Mouse (Mus musculus): ENCODE results near the gene Cryab. TPM values are rescaled to one million over a fixed set of nuclear protein-coding genes. Genes with fewer than 3 reads are reported as not detected.
A peak's percentile ranks its signal among the peaks of the same experiment; 100 is the strongest.

The Cryab gene
- total RNA-seq (2014; fragmentation: Nextera tagmentation) (not detected in 2 replicates), total RNA-seq (2017) (not detected in 2 replicates)

DNA sequence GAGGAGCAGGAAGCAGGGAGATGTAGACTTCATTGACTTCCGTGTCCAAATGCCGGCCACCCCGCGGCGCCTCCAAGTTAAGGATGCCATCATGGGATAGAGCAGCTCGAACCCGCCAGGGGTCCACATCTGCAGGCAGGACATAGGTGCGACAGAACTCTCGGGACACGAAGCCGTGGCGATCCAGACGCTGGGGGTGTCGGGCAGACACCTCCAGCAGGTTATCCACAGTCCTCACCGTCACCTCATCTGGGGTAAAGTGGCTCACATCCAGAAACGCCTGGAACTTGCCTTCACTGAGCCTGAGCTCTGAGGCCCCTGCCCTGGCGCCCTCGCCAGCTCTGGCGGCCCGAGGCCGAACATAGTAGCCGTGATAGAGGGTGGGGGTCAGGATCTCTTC lies at the start of gene Cryab:
Gene Cryab (plus strand): TSS at position 3 of the 400 bp plus-strand sequence.
- ATAC-seq (replicated peaks; ENCODE audit: low FRiP score, low TSS enrichment, poor library complexity, severe bottlenecking), result no peak

DNA sequence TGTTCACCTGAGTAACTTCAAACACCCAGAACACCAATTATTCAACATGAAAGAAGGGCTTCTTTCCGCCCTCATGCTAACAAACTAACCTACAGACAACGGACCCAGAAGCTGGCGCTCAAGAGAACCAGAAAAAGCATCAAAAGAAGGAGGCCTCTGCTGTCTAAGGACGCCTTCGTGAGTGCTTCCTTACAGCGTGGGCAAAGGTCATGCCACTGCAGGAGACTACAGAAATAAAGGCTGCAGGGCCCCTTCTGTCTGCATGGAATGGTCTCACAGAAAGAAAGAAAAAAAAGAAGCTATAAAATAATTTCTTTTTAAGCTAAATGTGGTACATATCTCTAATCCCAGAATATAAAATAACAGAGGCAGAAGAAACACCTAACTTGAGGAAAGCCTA lies 46.2 kb upstream of the Cryab start:
- no peak for ATAC-seq (replicated peaks; ENCODE audit: low FRiP score, low TSS enrichment, poor library complexity, severe bottlenecking)

- ATAC-seq (replicated peaks; ENCODE audit: low FRiP score, low TSS enrichment, poor library complexity, severe bottlenecking), result no peak
These were observed 42.0 kb upstream of the Cryab start for GRCm38 (mm10) chr9:50709108-50709507.

GRCm38 (mm10) chr9:50711337-50711736 lies 39.8 kb upstream of the Cryab start:
- no peak for ATAC-seq (replicated peaks; ENCODE audit: low FRiP score, low TSS enrichment, poor library complexity, severe bottlenecking)

- ATAC-seq (replicated peaks; ENCODE audit: low FRiP score, low TSS enrichment, poor library complexity, severe bottlenecking), result no peak
These were observed 36.9 kb upstream of the Cryab start for GRCm38 (mm10) chr9:50714188-50714587.

DNA sequence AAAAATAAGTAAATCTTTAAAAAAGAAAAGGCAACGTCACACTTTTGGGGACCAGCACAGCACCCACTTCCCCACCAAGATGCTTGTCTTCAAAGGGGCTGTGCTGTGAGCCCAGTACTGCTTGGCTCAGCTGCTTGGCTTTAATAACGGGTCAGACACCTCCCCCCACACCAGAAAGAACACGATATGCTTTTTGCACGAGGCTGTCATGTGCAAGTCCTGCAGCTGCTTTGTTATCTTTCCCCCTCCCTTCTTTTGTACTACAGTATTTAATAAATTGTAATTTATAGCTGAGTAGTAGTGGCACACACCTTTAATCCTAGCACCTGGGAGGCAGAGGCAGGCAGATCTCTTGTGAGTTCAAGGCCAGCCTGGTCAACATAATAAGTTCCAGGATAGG lies 32.2 kb upstream of the Cryab start:
- no peak for ATAC-seq (replicated peaks; ENCODE audit: low FRiP score, low TSS enrichment, poor library complexity, severe bottlenecking)

DNA sequence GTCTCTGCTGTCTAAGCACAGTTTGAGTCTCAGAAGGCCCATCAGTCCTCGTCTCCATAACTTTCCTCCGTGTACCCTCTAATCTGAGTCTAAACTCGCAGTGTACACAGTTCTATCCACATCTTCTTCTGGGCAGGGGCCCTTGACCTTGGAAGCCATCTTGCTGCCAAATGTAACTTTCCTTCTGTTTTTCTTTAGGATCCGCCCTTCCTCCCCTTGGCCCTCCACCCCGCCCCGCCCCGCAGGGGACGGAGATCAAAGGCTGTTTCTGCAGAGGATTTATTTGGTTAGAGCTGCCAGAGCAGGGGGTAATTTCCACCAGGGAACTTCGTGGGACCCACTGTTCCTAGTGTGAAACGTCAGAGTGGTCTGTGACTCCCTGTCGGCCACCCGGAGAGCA lies 30.1 kb upstream of the Cryab start:
- no peak for ATAC-seq (replicated peaks; ENCODE audit: low FRiP score, low TSS enrichment, poor library complexity, severe bottlenecking)

DNA sequence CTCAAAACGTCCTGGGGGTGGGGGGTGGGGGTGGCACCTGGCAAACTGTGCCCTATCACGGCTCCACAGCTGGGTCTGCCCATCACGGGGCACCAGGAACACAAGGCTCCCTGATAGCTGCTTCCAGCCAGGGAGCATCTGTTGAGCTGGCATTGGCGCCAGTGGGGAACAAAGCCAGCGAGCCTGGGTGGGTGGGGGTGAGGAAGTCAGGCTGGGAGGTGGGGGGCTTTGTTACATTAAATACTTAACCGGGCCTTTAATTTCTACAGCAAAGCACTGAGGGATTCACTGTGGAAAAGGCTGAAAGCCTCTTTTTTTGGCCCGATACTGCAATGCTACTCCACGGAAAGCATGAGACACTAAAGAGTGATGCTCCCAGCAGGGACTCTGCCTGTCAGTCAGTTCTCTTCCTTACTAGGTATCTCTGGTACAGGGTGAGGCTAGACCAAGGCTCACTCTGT lies 28.6 kb upstream of the Cryab start:
- no peak for ATAC-seq (replicated peaks; ENCODE audit: low FRiP score, low TSS enrichment, poor library complexity, severe bottlenecking)

DNA sequence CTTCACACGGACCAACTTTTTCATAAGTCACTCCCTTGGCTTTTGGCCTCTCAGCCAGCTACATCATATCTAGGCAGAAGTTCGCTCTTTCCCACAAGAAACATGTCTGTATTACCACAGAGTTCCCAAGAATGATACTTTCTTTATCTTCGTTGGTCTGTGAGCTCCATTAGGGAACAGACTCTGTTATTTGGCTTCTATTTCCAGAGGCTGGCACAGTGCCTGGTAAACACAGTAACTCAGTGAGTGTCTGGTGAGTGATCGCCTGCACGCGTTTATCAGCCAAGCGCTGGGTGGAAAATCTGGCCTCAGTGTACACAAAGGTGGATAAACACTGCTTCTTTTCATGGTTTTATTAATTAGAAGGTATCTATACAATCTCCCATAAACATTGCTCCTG lies 27.7 kb upstream of the Cryab start:
- no peak for ATAC-seq (replicated peaks; ENCODE audit: low FRiP score, low TSS enrichment, poor library complexity, severe bottlenecking)

- no peak for ATAC-seq (replicated peaks; ENCODE audit: low FRiP score, low TSS enrichment, poor library complexity, severe bottlenecking)
These were observed 27.0 kb upstream of the Cryab start for GRCm38 (mm10) chr9:50724147-50724546.

DNA sequence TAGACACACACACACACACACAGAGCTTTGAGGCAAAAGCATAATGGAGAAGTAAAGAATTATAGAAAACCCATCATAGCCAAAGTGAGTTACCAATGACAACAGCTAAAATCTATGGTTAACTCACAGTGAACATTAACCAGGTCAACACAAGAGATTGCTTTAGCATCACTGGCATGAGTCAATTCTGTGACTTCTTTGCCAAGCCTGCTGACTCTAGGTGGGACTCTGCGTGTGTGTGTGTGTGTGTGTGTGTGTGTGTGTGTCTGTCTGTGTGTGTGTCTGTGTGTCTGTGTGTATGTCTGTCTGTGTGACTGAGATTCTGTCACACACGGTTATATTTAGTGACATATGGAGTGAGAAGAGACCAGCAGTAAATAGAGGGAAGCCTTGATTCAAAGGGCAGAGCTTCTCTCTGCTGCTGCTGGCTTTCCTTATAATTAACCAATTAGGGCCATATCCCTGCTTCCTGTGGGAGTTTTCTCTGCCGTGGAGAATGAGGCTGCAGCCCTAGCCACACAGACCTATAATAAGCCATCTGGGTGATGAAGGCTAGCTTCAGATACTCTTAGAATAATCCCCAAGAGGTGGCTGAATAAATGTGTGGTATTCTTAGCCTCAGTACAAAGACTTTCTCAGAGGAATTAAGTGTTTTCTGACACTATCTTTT lies 26.3 kb upstream of the Cryab start:
- ATAC-seq (replicated peaks; ENCODE audit: low FRiP score, low TSS enrichment, poor library complexity, severe bottlenecking), result no peak

GRCm38 (mm10) chr9:50725921-50726590 lies 25.1 kb upstream of the Cryab start:
- ATAC-seq (replicated peaks; ENCODE audit: low FRiP score, low TSS enrichment, poor library complexity, severe bottlenecking), result no peak

DNA sequence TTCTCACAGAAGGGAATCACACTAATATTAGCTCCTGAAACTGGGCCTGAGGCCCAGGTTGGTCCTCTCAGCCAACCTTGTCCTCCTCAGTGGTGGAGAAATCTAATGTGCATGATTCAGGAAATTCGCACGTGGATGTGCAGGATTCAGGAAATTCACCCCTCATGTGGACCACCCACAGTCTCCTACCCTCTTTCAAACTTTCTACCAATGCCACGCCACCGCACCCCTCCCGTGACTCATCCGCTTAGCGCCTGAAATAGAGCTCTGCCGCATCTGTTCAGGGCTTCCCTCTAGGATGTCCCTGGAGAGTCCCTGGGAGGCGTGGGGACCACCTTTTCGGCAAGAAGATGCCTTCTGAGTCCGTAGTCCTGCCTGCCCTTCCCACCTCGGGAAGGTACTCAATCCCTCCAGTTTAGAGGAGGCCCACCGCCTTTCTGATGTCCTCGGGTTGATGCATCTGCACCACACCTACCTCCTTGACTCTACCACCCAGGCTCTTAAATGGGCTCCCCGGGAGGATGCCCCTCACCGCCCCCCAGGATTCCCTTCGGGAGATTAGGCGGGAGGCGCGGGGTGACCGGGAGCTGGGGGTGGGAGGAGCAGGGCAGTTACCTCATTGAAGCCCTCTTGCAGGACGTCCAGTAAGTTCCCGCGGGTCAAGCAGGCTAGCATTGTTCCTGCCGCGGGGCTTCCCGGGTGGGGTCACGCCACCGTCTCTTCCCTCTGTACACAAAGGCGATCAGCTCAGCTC lies 23.8 kb upstream of the Cryab start:
- ATAC-seq (replicated peaks; ENCODE audit: low FRiP score, low TSS enrichment, poor library complexity, severe bottlenecking), result no peak

DNA sequence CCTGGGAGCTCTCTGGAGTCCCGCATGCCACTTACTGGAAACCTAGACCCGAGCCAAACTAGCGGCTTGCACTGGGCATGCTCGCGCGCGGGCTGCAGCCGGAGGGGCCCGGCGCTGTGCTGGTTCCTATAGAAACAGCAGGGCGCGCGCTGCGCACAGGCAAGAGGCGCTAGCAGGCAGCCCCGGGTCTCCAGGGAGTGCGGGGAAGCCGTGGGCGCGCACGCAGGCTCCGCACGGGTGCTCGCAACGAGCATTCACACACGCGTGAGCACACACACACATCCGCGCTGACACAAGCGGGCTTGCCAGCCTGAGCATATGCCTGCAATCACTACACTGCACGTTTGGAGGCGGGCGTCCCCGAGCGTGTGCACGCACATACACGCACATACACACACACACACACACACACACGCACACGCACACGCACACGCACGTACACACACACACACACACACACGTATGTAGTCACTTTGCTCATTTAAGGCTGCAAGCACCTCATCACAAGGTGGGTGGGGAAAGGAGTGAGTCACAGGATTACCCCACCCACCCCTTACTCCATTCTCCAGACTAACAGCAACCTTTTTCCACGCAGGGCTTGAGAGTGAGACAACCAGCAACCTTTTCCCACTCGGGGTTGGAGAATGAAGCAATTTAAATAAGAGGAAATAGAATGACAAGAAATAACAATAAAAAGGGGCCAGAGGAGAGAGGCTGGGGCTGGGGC lies 23.0 kb upstream of the Cryab start:
- ATAC-seq (replicated peaks; ENCODE audit: low FRiP score, low TSS enrichment, poor library complexity, severe bottlenecking), result no peak; the same call in 1 of the 2 replicates

GRCm38 (mm10) chr9:50729600-50729999 lies 21.5 kb upstream of the Cryab start:
- ATAC-seq (replicated peaks; ENCODE audit: low FRiP score, low TSS enrichment, poor library complexity, severe bottlenecking), result no peak

- ATAC-seq (replicated peaks; ENCODE audit: low FRiP score, low TSS enrichment, poor library complexity, severe bottlenecking), result no peak
These were observed 18.6 kb upstream of the Cryab start for GRCm38 (mm10) chr9:50732560-50732959.

DNA sequence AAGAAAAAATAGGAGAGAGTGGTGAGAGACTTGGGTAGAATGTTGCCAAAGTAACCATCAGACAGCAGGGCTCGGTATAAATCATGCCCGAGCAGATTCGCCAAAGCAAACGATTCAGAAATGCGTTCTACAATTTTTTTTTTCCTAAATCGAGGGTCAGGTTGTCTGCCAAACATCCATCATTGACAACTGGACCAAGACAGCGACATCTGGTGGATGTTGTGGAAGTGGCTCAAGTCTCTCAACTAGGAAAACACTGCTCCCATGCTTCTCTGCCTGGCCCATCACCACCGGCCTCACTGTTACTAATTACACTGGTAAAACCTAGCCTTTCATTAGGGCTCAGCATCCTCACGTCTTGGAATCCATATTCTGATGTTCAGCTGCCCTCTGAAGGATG lies 16.1 kb upstream of the Cryab start:
- ATAC-seq (replicated peaks; ENCODE audit: low FRiP score, low TSS enrichment, poor library complexity, severe bottlenecking), result no peak

DNA sequence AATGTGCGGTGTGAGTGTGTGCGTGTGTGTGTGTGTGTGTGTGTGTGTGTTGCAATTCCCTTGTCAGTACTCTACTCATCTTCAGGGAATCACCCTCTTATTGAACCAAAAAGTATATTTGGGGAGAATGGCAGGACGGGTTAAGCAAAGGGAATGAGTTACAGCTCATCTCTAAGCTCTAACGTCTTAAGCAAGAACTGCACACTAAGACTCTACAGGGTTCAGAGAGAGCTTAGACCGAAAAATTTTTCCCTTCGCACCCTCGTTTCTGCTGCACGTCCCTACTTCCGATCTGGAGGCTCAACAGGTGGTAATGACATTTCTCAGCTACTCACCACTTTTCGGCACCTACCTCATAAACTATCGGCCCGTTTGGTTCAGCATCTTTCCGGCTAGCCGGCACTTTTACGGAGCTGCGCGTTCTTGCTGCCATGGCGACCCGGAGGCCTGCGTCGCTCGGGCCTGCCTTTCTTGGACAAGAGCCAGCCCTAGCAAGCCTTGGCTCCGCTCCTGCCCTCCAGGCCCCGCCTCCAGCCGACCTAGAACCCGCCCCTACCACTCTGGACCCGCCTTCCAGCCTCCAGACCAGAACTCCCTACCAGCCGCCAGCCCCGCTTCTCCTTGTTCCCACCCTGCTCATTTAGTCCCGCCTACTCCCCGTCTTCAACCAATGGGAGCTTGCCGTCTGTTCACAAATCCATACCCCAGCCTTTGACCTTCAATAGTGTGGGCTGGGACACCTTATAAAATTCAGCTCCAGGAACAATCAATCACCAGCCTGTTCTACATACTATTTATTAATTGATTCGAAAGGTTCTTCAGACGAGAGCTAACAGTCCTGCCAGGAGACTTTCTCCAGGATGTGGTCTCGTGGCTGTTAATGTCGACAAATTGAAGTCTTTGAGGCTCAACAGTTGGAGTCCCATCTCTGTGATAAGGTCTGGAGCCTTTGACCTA lies 11.9 kb upstream of the Cryab start, which contains the start of gene Dixdc1:
Gene Dixdc1 (minus strand): TSS at position 604 of the 957 bp plus-strand sequence.
- ATAC-seq (replicated peaks; ENCODE audit: low FRiP score, low TSS enrichment, poor library complexity, severe bottlenecking), result peak; percentile 99

Measured in megakaryocyte-erythroid progenitor cell, adult 5-6 weeks (primary cell).